Mouse (Mus musculus) heart, embryonic 11.5 days (tissue): ENCODE measurements around the gene Ccdc32. TPM values are rescaled to one million over a fixed set of nuclear protein-coding genes. Genes with fewer than 3 reads are reported as not detected.

Experiments
- ATAC-seq: fragments of 200-750 bp; cut with Nextera tagmentation; replicated peaks from 2 replicates; pipeline ENCODE4 v1.8.0; 2017; ENCODE audit warnings: moderate library complexity; ENCODE audit not compliant: insufficient number of reproducible peaks, low FRiP score, low TSS enrichment
- H3K27ac ChIP-seq: fragments of 300-500 bp; sonication (generic); 2 replicates; pipeline ENCODE4 v1.5.1; 2014; ENCODE audit warnings: mild to moderate bottlenecking, low read depth, low read length
- H3K27me3 ChIP-seq: fragments of 300-500 bp; sonication (generic); 2 replicates; pipeline ENCODE4 v1.6.1; 2014; ENCODE audit warnings: mild to moderate bottlenecking, low read length, mixed read lengths; ENCODE audit not compliant: control insufficient read depth, insufficient read depth
- H3K36me3 ChIP-seq: fragments of 300-500 bp; sonication (generic); 2 replicates; pipeline ENCODE4 v1.6.1; 2014; ENCODE audit warnings: mild to moderate bottlenecking, low read length, moderate library complexity, mixed read lengths; ENCODE audit not compliant: control insufficient read depth, insufficient read depth
- H3K4me1 ChIP-seq: fragments of 300-500 bp; sonication (generic); 2 replicates; pipeline ENCODE4 v1.6.1; 2014; ENCODE audit warnings: low read length; ENCODE audit not compliant: control insufficient read depth, insufficient read depth
- H3K4me2 ChIP-seq: fragments of 300-500 bp; sonication (generic); 2 replicates; pipeline ENCODE4 v1.6.1; 2014; ENCODE audit warnings: mild to moderate bottlenecking, moderate library complexity
- H3K4me3 ChIP-seq: fragments of 300-500 bp; sonication (generic); 2 replicates; pipeline ENCODE4 v1.5.1; 2014; ENCODE audit warnings: low read depth, low read length
- H3K9ac ChIP-seq: fragments of 300-500 bp; sonication (generic); 2 replicates; pipeline ENCODE4 v1.6.1; 2014; ENCODE audit warnings: mild to moderate bottlenecking, low read depth, low read length, moderate library complexity
- H3K9me3 ChIP-seq: fragments of 300-500 bp; sonication (generic); replicated peaks from 2 replicates; pipeline ENCODE4 v1.6.1; 2016; ENCODE audit warnings: low read length; ENCODE audit not compliant: control insufficient read depth
- WGBS: fragments of 180-500 bp; shearing (Covaris S2); extraction: QIAGEN DNeasy Blood & Tissue Kit; methylation state at CpG from one replicate; pipeline ENCODE4 v1.1.7; 2014; ENCODE audit not compliant: insufficient replicate concordance; 5-methylcytosine and 5-hydroxymethylcytosine counted together
- polyA plus RNA-seq: library from polyadenylated mRNA; unstranded; fragments of >200 nt; fragmentation: Nextera tagmentation; extraction: Ambion mirVana; gene quantifications from 2 replicates; pipeline ENCODE4 v1.2.1, GENCODE M21; 2014

Gene Ccdc32
- polyA plus RNA-seq, 1 experiment from 2014 or later: 16.4 TPM

DNA sequence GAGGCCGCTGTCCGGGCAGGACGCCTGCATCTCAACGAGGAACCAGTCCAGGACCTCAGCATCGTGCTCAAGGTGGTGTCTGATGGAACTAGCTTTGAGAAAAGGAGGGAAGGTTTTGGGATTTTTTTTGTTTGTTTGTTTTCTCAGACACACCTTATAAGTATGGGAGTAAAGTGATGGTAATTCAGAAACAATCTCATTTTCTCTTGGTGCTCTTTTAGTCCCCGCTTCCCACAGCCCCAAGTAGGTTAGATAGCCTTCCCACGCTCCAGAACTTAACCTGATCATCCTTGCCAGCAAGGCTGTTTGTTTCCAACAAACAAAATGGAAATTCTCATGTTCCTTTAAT is 6.2 kb upstream of the Ccdc32 start:
- WGBS: 12% methylated on average over 7 of the region's 7 CpGs
- Histone ChIP-seq H3K4me3 (peak overlapping the region; percentile 91), H3K4me2 (peak overlapping the region; percentile 85), H3K27ac (peak overlapping the region; percentile 94), H3K9me3 (no peaks in the 10 kb centered on the region), H3K9ac (peak overlapping the region; percentile 95), H3K36me3 (peaks cover 3% of the 10 kb centered on the region; the same call in 1 of the 2 replicates), H3K27me3 (no peaks in the 10 kb centered on the region), H3K4me1 (peaks cover 7% of the 10 kb centered on the region)
- ATAC-seq: peak; percentile 33; the same call in 1 of the 2 replicates

DNA sequence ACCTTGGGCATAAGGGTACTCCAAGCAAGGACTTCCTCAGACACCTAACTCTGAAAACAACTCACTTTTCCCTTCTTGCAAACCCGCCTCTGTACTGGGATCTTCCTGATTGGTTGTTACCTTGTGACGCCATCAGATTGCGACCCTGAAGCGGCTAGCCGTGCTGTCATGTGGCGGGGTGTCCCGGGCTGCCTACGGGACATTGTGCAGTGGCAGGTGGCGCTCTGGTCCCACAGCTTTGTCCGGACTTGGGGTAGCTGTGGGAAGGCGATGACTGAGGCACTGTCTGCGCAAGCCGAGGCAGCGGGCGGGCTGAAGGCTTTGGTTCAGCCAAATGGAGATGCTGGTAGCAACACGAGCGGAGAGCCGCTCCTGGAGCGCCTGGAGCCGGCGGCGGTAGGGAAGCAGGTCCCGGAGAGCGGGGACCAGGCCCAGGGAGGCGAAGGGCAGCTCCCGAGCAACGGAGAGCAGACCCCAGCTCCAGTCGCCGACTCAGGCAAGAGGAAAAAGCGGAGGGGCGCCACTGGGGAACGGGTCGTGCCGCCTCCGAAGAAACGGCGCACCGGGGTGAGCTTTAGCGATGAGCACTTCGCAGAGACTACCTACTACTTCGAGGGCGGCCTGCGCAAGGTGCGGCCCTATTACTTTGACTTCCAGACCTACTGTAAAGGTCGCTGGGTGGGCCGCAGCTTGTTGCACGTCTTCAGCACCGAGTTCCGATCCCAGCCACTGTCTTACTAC is 5.6 kb upstream of the Ccdc32 start, which contains the start of gene Rpusd2:
Gene Rpusd2, plus strand, starts transcription at position 135 of the 741 bp plus-strand sequence.
- no peaks in the 10 kb centered on the region for H3K9me3 ChIP-seq
- WGBS: under 1% methylated on average over 49 of the region's 49 CpGs
- H3K4me3 ChIP-seq: peak within 1 kb of the TSS; percentile 91
- peak within 1 kb of the TSS; percentile 94 for H3K27ac ChIP-seq
- H3K36me3 ChIP-seq: peaks cover 3% of the 10 kb centered on the region; the same call in 1 of the 2 replicates
- peak within 1 kb of the TSS; percentile 85 for H3K4me2 ChIP-seq
- peaks cover 7% of the 10 kb centered on the region for H3K4me1 ChIP-seq
- no peaks in the 10 kb centered on the region for H3K27me3 ChIP-seq
- ATAC-seq: peak; percentile 91
- peak within 1 kb of the TSS; percentile 95 for H3K9ac ChIP-seq

DNA sequence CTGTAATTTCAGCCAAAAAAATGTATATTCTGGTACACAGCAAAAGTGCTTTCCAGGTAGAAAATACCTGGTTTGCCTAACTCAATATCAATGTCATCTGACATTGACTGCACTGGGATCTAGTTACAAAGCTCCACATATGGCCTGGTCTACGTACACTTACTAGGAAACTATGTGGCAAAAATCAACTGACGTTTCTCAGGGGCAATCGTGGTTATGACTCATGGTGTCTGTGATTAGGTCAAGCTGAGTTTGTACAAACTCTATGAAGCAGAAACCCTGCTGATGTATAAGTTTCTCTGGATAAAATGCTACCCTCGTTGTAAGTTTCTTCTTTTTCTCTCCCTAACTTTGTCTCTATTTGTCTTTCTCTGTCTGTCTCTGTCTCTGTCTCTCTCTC is 3.0 kb upstream of the Ccdc32 start:
- Histone ChIP-seq H3K4me3 (no peak overlapping the region), H3K27ac (no peak overlapping the region), H3K27me3 (no peaks in the 10 kb centered on the region), H3K9me3 (no peaks in the 10 kb centered on the region), H3K9ac (no peak overlapping the region), H3K4me2 (no peak overlapping the region), H3K4me1 (peaks cover 20% of the 10 kb centered on the region), H3K36me3 (no peaks in the 10 kb centered on the region)
- ATAC-seq: no peak
- 58% methylated on average over 4 of the region's 4 CpGs for WGBS

DNA sequence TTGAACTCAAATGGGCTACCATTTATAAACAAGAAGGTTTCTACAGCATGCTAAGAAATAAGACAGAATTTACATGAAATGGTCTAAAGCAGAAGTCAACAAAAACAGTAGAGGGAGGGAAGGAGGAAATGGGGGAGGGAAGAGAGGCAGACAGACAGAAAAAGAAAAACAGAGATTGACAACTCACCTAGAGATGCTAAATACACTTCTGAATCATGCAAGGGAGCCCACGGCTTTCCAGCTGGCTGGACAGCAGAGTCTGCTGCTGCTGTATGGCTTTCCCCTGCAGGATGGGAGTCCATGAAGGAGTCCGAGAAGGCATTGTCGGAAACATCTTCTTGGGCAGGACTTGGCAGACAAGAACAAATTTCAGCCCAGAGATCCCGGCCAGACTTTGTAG is 2.2 kb downstream of the Ccdc32 start:
- 89% methylated on average over 4 of the region's 4 CpGs for WGBS
- no peak for ATAC-seq

DNA sequence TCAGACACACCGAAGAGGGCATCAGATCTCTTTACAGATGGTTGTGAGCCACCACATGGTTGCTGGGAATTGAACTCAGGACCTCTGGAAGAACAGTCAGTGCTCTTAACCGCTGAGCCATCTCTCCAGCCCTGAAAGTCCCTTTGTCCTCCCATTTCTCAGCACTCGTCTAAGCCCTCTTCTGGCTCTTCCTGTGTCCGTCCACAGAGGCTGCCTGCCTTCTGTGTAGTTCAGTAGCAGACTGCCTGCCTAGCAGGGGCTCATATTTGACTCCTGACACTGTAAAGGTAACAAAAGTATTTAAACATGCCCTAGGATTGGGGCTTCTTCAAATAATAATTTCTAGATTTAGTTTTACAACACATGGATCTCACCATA is 4.0 kb downstream of the Ccdc32 start:
- no peak overlapping the region for H3K4me3 ChIP-seq
- WGBS: 64% methylated on average over 4 of the region's 4 CpGs
- H3K9ac ChIP-seq: no peak overlapping the region
- no peaks in the 10 kb centered on the region for H3K27me3 ChIP-seq
- H3K27ac ChIP-seq: no peak overlapping the region
- peaks cover 16% of the 10 kb centered on the region for H3K36me3 ChIP-seq
- H3K4me2 ChIP-seq: no peak overlapping the region
- H3K9me3 ChIP-seq: no peaks in the 10 kb centered on the region
- no peak for ATAC-seq
- peaks cover 12% of the 10 kb centered on the region; the same call in 1 of the 2 replicates for H3K4me1 ChIP-seq

More for the DNA sequence above, 2.2 kb downstream of the Ccdc32 start:
- H3K4me2 ChIP-seq: no peak overlapping the region
- H3K27ac ChIP-seq: no peak overlapping the region
- peaks cover 6% of the 10 kb centered on the region for H3K36me3 ChIP-seq
- H3K9ac ChIP-seq: no peak overlapping the region
- peaks cover 12% of the 10 kb centered on the region; the same call in 1 of the 2 replicates for H3K4me1 ChIP-seq
- no peaks in the 10 kb centered on the region for H3K27me3 ChIP-seq
- no peaks in the 10 kb centered on the region for H3K9me3 ChIP-seq
- no peak overlapping the region for H3K4me3 ChIP-seq

DNA sequence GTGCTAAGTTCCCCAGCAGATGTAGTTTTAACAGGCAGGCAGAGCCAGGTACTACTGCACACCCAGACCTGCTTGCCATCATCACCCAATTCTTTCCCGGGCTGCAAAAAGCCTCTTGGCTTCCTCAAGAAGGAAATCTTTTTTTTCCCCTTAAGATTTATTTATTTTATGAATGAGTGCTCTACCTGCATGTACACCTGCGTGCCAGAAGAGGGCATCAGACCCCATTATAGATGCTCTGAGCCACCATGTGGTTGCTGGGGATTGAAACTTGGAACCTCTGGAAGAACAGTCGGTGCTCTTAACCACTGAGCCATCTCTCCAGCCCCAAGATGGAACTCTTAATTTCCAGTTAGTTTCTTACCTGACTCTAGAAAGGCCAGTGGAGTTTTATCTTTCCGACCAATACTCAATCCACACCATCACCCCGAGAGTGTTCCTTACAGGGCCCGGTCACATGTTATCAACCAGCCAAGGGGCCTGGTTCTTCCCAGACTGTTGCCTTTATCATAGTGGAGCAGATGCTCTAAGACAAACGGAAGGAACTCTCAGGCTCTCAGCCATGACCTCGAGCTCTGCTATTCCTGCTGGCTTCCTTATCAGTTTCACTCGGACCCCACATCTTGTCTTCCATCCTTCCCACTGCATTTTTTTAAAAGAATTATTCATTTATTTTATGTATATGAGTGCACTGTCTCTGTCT is 4.5 kb downstream of the Ccdc32 start:
- Histone ChIP-seq H3K36me3 (peaks cover 16% of the 10 kb centered on the region), H3K9me3 (no peaks in the 10 kb centered on the region), H3K27me3 (no peaks in the 10 kb centered on the region), H3K4me3 (no peak overlapping the region), H3K4me1 (peaks cover 12% of the 10 kb centered on the region; the same call in 1 of the 2 replicates), H3K9ac (no peak overlapping the region), H3K4me2 (no peak overlapping the region), H3K27ac (no peak overlapping the region)
- WGBS: 58% methylated on average over 9 of the region's 9 CpGs
- ATAC-seq: peak; percentile 48; the same call in 1 of the 2 replicates

DNA sequence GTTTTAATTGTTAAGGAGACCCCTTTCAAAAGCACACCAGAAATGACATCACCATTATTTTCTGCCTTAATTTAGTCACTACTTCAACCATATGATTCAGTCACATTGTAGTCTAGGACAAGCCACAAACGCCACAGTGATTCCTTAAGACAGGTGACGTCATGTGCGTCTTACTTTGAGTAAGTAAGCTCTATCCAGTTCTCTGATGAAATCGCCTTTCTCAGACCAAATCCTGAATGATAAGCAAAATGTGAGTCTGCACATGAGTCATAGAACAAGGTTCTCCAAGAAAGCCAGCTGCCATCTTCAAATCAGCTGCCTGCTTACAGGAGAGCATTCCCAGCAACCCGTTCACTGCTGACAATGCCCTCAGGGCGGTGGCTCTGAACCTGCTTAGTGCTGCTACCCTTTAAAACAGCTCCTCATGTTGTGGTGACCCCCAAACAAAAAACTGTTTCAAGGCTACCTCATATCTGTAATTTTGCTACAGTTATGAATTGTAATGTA is 6.0 kb downstream of the Ccdc32 start:
- WGBS: 90% methylated on average over 6 of the region's 6 CpGs
- Histone ChIP-seq H3K4me3 (no peak overlapping the region), H3K4me1 (peaks cover 14% of the 10 kb centered on the region), H3K4me2 (no peak overlapping the region), H3K27me3 (no peaks in the 10 kb centered on the region), H3K9ac (no peak overlapping the region), H3K36me3 (peaks cover 16% of the 10 kb centered on the region), H3K9me3 (no peaks in the 10 kb centered on the region), H3K27ac (no peak overlapping the region)
- no peak for ATAC-seq

DNA sequence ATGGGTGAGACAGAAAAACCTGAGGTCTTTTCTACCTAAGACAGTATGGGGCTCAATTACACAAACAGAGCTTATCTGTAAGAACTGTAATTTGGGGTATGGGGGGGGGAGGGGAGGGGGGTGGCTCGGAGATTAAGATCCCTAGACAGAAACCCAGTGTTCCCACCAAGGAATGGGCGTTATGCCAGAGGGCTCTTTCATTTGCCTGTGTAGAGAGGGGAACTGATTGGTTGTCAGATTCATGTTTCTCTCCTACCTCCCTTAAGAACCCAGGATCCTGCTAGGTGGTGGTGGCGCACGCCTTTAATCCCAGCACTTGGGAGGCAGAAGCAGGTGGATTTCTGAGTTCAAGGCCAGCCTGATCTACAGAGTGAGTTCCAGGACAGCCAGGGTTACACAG is 9.7 kb downstream of the Ccdc32 start:
- no peak overlapping the region for H3K4me2 ChIP-seq
- peaks cover 9% of the 10 kb centered on the region for H3K4me1 ChIP-seq
- no peak overlapping the region for H3K27ac ChIP-seq
- H3K36me3 ChIP-seq: peaks cover 18% of the 10 kb centered on the region
- H3K9me3 ChIP-seq: no peaks in the 10 kb centered on the region
- no peaks in the 10 kb centered on the region for H3K27me3 ChIP-seq
- 41% methylated on average over 4 of the region's 4 CpGs for WGBS
- H3K4me3 ChIP-seq: no peak overlapping the region
- no peak overlapping the region for H3K9ac ChIP-seq
- ATAC-seq: no peak
